Mouse (Mus musculus) embryonic facial prominence, embryonic 13.5 days (tissue): ENCODE data around the gene Erap1. TPM values are rescaled to one million over a fixed set of nuclear protein-coding genes. Genes with fewer than 3 reads are reported as not detected.
"Not testable (repeated sequence)": the region's sequence is repeated elsewhere in the genome, so short reads cannot be mapped to it uniquely, and the experiment has no call there.

Experiments used
- ATAC-seq: fragments of 200-750 bp; cut with Nextera tagmentation; 2 replicates; pipeline ENCODE4 v1.8.0; 2017; ENCODE audit warnings: low read depth; ENCODE audit not compliant: insufficient number of reproducible peaks, insufficient read depth, low FRiP score, low TSS enrichment
- H3K27ac ChIP-seq: fragments of 300-500 bp; sonication (generic); 2 replicates; pipeline ENCODE4 v1.5.1; 2015; ENCODE audit warnings: moderate library complexity, mild to moderate bottlenecking, inconsistent platforms
- H3K27me3 ChIP-seq: fragments of 300-500 bp; sonication (generic); 2 replicates; pipeline ENCODE4 v1.6.1; 2015; ENCODE audit warnings: mild to moderate bottlenecking, inconsistent platforms
- H3K36me3 ChIP-seq: fragments of 300-500 bp; sonication (generic); 2 replicates; pipeline ENCODE4 v1.6.1; 2015; ENCODE audit warnings: mild to moderate bottlenecking, inconsistent platforms
- H3K4me1 ChIP-seq: fragments of 300-500 bp; sonication (generic); 2 replicates; pipeline ENCODE4 v1.6.1; 2015; ENCODE audit warnings: inconsistent platforms
- H3K4me2 ChIP-seq: fragments of 300-500 bp; sonication (generic); 2 replicates; pipeline ENCODE4 v1.6.1; 2015; ENCODE audit warnings: moderate library complexity, mild to moderate bottlenecking, inconsistent platforms
- H3K4me3 ChIP-seq: fragments of 300-500 bp; sonication (generic); 2 replicates; pipeline ENCODE4 v1.5.1; 2015; ENCODE audit warnings: mild to moderate bottlenecking, inconsistent platforms
- H3K9ac ChIP-seq: fragments of 300-500 bp; sonication (generic); 2 replicates; pipeline ENCODE4 v1.6.1; 2015; ENCODE audit warnings: mild to moderate bottlenecking, inconsistent platforms
- H3K9me3 ChIP-seq: fragments of 300-500 bp; sonication (generic); 2 replicates; pipeline ENCODE4 v1.6.1; 2016; ENCODE audit warnings: inconsistent platforms
- WGBS: fragments of 180-500 bp; shearing (Covaris S2); methylation state at CpG from one replicate; pipeline ENCODE4 v1.1.7; 2015; ENCODE audit warnings: mixed read lengths; 5-methylcytosine and 5-hydroxymethylcytosine counted together
- polyA plus RNA-seq: library from polyadenylated mRNA; unstranded; fragments of >200 nt; fragmentation: Nextera tagmentation; extraction: Ambion mirVana; gene quantifications from 2 replicates; pipeline ENCODE4 v1.2.1, GENCODE M21; 2015

Erap1 gene
- 6.3 and 7.8 TPM in 2 replicates for polyA plus RNA-seq

DNA sequence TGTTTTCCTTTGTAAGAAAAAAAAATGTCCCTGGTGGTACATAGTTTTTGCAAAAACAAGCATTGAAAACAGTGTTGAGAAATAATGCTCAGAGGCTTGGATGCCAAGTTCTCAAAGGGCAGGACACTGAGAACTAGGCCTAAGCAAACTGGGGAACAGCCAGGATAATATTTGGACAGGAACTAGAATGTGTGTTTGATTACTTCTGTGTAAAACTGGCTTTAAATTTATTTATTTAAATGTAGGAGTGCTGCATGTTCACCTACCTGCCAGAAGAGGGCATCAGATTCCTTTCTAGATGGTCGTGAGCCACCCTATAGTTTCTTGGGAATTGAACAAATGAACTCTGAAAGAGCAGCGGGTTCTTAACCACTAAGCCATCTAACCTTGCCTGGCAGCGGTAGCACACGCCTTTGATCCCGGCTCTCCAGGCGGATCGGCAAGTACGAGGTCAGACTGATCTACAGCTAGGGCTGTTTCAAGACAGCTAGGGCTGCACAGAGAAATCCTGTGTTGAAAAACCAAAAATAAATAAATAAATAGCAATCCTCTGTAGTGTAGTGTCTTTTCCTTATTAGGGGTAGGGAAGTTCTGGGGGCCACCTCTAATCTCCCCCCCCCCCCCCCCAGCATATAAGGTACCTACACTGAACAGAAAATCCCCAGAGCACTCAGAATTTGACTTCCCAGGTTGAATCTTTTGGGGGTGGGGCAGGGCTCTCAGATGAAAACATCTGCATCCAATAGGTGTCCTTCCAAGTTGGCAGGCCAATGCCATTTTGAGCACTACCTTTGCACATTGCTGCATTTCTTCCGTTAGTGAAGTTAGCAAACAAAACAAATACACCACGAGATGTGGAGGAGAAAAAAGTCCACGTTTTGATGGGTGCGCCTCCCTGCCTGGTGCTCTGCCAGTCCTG lies at the start of gene Erap1:
Gene Erap1 (plus strand): TSS at position 776 of the 919 bp plus-strand sequence.
- peak within 1 kb of the TSS; percentile 81 for H3K4me3 ChIP-seq
- H3K27me3 ChIP-seq, result no peaks in the 10 kb centered on the region
- peak within 1 kb of the TSS; percentile 70 for H3K4me2 ChIP-seq
- no peaks in the 10 kb centered on the region for H3K36me3 ChIP-seq
- no peaks in the 10 kb centered on the region for H3K4me1 ChIP-seq
- H3K9ac ChIP-seq, result peak within 1 kb of the TSS; percentile 97
- ATAC-seq, result peak; percentile 67; the same call in 1 of the 2 replicates
- peak within 1 kb of the TSS; percentile 93 for H3K27ac ChIP-seq
- H3K9me3 ChIP-seq, result no peaks in the 10 kb centered on the region
- under 1% methylated on average over 12 of the region's 12 CpGs for whole genome bisulfite sequencing

DNA sequence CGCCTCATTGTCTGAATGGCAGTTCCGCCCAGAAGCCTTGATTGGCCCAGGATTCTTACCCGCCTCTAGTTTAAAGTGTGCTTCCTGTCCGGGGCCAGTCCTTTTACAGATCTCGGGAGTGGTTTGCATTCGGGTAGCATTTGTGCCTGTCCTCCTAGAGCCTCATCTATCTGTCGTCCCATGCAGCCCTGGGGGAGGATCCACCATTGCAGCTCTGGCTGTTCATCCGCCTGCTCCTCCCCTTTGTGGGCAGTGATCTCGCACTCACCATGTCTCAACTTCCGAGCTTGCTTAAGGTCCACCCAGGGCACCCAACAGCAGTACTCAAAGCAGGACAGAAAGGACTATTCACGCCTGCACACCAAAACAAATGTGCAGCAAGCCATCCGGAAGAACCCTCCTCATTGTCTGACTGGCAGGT lies 48.0 kb upstream of the Erap1 start:
- H3K9ac ChIP-seq, H3K9me3 ChIP-seq, H3K4me1 ChIP-seq, H3K27ac ChIP-seq, H3K4me2 ChIP-seq, H3K4me3 ChIP-seq, H3K36me3 ChIP-seq, ATAC-seq, H3K27me3 ChIP-seq: not testable (repeated sequence)
- WGBS, result 55% methylated on average over 12 of the region's 12 CpGs

DNA sequence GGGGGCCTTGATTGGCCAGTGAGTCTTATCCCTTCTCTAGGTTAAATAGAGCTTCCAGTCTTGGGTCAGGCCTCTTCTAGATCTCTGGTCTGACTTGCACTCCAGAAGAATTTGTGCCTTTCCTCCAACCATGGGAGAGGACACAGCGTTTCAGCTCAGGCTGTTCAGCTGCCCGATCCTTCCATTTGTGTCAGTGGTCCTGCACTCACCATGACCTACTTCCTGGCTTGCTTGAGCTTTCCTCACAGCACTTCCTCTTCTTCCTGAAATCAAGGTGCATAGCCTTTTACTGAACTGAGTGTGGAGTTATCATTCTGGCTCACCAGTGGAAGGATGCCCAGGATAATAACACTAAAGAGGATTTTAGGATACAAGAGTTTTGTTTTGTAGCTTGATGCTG lies 47.5 kb upstream of the Erap1 start:
- H3K9ac ChIP-seq, H3K4me2 ChIP-seq, ATAC-seq, H3K4me3 ChIP-seq, H3K4me1 ChIP-seq, H3K27me3 ChIP-seq, H3K9me3 ChIP-seq, H3K27ac ChIP-seq, H3K36me3 ChIP-seq: not testable (repeated sequence)
- 84% methylated on average over 2 of the region's 2 CpGs for WGBS

DNA sequence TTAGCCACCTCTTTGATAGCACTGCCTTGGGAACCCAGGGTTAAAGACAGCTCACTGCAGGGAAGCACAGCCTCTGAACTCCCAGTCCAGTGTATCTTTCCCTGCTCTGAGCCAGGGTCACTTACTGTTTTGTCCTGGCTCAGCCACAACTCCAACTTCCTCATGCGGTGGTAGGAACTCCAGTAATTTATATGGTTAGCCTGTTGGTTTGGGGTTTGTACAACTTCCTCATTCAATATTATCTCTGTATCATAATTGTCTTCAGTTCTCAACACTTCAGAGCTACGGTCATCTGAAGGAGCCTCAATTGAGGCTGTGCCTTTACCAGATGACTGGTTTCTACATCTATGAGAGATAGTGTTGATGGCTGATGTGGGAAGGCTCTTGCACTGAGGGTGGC lies 42.3 kb upstream of the Erap1 start:
- not testable (repeated sequence) for H3K27ac ChIP-seq, H3K27me3 ChIP-seq, H3K9me3 ChIP-seq, H3K4me1 ChIP-seq, H3K36me3 ChIP-seq, H3K4me3 ChIP-seq, ATAC-seq, H3K9ac ChIP-seq, H3K4me2 ChIP-seq
- 83% methylated on average over 2 of the region's 2 CpGs for WGBS

DNA sequence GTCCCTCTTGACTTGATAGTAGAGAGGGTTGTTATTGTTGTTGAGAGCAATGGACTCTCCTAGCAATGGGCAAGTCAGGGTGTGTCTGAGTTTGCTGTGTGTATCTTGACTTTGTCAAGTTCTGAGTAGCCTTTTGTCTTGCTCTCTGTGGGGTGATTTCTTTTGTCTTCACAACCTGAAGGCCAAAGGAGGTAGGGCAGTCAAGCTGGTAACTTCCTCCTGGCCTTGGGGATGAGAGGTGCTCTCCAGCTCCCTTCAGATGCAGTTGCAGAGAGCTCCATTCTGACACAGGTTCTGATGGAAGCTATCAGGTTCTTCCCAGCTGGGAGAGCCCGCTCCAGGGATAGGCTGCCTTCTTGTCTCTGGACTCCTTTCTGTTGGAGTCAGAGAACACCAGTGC lies 37.6 kb upstream of the Erap1 start:
- peaks cover 14% of the 10 kb centered on the region for H3K9me3 ChIP-seq
- not testable (repeated sequence) for H3K9ac ChIP-seq, H3K27ac ChIP-seq, H3K4me1 ChIP-seq, H3K27me3 ChIP-seq, H3K4me2 ChIP-seq, ATAC-seq, H3K4me3 ChIP-seq
- 82% methylated on average over 1 of the region's 1 CpGs for WGBS
- H3K36me3 ChIP-seq, result peaks cover 22% of the 10 kb centered on the region

DNA sequence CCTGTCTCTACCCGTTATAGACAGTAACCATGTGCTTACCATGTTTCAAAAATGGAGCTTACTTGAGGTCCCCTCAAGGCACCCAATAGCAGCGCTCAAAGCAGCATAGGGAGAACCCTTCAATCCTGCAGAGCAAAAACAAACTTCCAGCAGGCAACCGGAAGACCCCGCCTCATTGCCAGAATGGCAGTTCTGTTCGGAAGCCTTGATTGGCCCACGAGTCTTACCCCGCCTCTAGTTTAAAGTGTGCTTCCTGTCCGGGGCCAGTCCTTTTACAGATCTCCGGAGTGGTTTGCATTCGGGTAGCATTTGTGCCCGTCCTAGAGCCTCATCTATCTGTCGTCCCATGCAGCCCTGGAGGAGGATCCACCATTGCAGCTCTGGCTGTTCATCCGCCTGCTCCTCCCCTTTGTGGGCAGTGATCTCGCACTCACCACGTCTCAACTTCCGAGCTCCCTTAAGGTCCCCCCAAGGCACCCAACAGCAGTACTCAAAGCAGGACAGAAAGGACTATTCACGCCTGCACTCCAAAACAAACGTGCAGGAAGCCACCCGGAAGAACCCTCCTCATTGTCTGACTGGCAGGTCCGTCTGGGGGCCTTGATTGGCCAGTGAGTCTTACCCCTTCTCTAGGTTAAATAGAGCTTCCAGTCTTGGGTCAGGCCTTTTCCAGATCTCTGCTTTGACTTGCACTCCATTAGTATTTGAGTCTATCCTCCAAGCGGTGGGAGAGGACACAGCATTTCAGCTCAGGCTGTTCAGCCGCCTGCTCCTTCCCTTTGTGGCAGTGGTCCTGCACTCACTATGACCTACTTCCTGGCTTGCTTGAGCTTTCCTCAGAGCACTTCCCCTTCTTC lies 22.0 kb upstream of the Erap1 start:
- not testable (repeated sequence) for H3K27me3 ChIP-seq, H3K4me1 ChIP-seq, H3K9me3 ChIP-seq, H3K36me3 ChIP-seq
- H3K4me2 ChIP-seq, result peak overlapping the region; percentile 62
- 12% methylated on average over 22 of the region's 22 CpGs for WGBS
- peak overlapping the region; percentile 95 for H3K27ac ChIP-seq
- peak overlapping the region; percentile 53 for H3K4me3 ChIP-seq
- peak overlapping the region; percentile 74 for H3K9ac ChIP-seq
- peak; percentile 92 for ATAC-seq

DNA sequence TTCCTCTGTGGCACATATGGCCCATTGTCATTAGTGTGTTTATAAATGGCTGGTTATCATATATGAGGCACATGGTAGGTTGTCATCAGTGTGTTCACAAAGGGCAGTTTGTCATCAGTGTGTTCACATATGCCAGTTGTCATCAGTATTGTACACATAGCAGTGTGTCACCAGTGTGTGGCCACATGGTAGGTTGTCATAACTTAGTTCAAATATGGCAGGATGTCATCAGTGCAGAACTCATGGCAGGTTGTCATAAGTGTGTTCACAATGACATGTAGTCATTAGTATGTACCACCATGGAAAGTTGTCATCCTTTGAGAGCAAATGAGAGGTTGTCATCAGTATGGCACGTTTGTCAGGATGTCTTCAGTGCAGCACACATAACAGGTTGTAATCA lies 7.0 kb upstream of the Erap1 start:
- Histone ChIP-seq H3K4me2 (no peak overlapping the region), H3K27ac (no peak overlapping the region), H3K9me3 (no peaks in the 10 kb centered on the region), H3K4me3 (no peak overlapping the region), H3K4me1 (no peaks in the 10 kb centered on the region), H3K27me3 (no peaks in the 10 kb centered on the region), H3K36me3 (no peaks in the 10 kb centered on the region), H3K9ac (no peak overlapping the region)
- 58% methylated on average over 1 of the region's 1 CpGs for WGBS
- ATAC-seq, result no peak

DNA sequence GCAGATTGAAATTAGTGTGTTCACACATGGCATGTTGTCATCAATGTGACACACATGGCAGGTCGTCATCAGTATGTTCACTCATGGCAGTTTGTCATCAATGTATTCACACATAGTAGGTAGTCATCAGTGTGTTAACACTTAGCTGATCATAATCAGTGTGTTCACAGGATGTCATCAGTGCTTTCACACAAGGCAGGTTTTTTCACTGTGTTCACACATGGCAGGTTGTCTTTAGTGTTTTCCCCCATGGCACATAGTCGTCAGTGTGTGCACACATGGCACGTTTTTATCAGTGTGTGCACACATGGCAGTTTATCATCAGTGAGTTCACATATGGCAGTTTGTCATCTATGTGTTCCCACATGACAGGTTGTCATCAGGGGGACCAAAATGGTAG lies 6.5 kb upstream of the Erap1 start:
- Histone ChIP-seq H3K4me2 (no peak overlapping the region), H3K9ac (no peak overlapping the region), H3K4me3 (no peak overlapping the region), H3K27me3 (no peaks in the 10 kb centered on the region), H3K9me3 (no peaks in the 10 kb centered on the region), H3K27ac (no peak overlapping the region), H3K4me1 (no peaks in the 10 kb centered on the region), H3K36me3 (no peaks in the 10 kb centered on the region)
- WGBS, result 79% methylated on average over 3 of the region's 3 CpGs
- no peak for ATAC-seq

DNA sequence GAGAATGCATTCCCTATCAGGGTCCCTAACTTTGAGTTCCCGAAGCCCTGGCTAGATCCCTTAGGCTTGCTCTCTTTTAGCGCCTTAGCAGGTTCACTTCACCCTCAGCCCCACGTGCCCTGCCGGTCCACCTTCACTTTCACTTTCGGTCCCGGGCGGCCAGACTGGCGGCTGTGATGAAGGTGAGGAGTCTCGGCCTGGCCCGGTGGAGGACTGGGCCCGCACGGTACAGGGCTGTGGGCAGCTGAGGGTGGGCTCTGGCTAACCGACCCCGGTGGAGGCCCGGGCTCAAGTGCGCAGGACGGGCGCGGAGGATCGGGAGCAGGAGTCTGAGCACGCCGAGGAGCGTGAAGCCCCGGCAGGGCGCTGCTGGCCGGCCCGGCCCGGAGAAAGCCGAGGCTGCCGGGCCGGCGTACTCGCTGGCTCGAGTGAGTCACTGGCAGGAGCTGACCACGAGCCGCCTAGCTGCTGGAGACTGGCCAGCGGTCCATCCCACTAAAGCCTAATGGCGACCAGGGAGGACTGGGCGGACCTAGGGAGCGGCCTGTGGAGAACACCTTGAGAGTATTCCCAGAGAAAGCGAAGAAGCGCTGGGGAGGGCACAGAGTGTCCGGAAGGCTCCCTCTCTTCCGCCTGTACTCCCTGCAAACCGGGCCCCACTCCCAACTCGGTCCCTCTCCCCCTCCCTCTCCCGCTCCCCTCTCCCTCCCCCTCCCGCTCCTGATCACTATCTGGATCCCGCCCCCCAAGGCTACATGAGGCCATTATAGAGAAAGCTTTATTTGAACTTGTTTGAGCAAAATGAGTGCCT lies 549 bp downstream of the Erap1 start:
- Histone ChIP-seq H3K36me3 (no peaks in the 10 kb centered on the region), H3K4me2 (peak overlapping the region; percentile 70), H3K27me3 (no peaks in the 10 kb centered on the region), H3K9me3 (no peaks in the 10 kb centered on the region), H3K9ac (peak overlapping the region; percentile 97), H3K4me1 (no peaks in the 10 kb centered on the region), H3K4me3 (peak overlapping the region; percentile 81), H3K27ac (peak overlapping the region; percentile 93)
- ATAC-seq, result peak; percentile 85
- WGBS, result under 1% methylated on average over 46 of the region's 49 CpGs

DNA sequence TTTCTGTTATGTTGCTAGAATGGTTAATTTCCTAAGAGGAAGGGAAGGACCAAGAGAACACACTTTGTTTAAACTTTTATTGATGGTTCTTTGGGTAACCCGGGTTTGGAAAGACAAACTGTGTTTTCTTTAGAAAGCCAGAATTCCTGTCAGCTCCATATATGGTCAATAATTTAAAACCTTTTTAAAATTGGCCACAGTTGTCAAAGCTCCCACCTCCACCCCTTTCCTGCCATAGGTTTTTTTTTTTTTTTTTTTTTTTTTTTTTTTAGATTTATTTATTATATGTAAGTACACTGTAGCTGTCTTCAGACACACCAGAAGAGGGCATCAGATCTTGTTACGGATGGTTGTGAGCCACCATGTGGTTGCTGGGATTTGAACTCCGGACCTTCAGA lies 1.2 kb downstream of the Erap1 start:
- 44% methylated on average over 3 of the region's 3 CpGs for WGBS
- H3K27ac ChIP-seq, ATAC-seq, H3K9me3 ChIP-seq, H3K27me3 ChIP-seq, H3K9ac ChIP-seq, H3K4me1 ChIP-seq, H3K36me3 ChIP-seq: not testable (repeated sequence)
- peak overlapping the region; percentile 81 for H3K4me3 ChIP-seq
- peak overlapping the region; percentile 70 for H3K4me2 ChIP-seq
